Mouse (Mus musculus): Measurements from ENCODE around the gene BC017158.
A peak's percentile ranks its signal among the peaks of the same experiment; 100 is the strongest.

DNA sequence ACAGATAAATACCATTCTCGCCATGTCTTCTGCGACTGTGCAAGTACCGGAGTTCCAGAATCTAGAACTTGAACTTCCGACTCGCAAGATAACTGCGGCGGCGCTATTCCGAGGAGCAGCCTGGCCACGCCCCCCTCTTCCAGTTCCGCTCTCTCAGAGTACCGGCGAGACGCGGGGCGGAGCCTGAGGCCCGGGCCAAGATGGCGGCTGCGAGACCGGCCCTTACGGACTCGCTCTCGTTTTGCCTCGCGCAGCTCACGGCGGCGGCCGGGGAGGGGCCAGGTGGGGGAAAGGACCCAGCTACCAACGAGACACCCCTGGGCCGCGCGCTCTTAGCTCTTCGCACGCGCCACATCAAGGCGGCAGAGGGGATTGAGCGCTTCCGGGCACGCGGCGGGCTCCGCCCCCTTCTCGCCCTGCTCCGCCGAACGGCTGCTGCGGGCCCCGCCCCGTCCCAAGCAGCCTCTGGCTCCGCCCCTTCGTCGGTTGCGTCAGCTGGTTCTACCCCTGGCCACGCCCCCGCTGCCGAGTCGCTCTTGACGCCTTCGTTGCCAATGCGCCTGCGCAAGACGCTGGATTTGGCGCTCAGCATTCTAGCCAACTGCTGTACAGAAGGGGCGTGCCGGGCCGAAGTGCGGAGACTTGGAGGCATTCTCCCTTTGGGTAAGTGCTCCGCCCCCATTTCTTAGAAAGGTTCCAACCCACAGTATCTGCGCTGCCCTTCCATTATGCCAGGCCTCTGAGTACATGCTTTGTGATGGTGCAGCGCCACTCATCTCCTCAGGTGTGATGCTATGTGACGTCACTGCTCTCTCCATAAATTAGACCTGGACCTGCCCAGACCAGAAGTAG is 59.8 kb downstream of the BC017158 start, which contains the start of gene 9130023H24Rik:
- peak; percentile 49 for TF ChIP-seq CTCF (IDR thresholded peaks at IDR 0.05)
- TF ChIP-seq EP300 (IDR thresholded peaks at IDR 0.05): no peak

Data from lung, postnatal 0 days (tissue).